Comparison of ENCODE assay signal across 26 mouse cellular contexts in genomic region chr5:143666015-143666414, GRCm38 (mm10). TPM values are rescaled to one million over a fixed set of nuclear protein-coding genes. Genes with fewer than 3 reads are reported as not detected.
A peak's percentile ranks its signal among the peaks of the same experiment; 100 is the strongest.
DNase-seq lines count a peak whose midpoint lies in the region; ATAC-seq and TF ChIP-seq lines count a peak whose summit lies in the region.
"Had no signal": no experiment of that assay in that cellular context is flagged by ENCODE, and none has a peak within 500 bp of the region (broad histone marks: within the 10 kb centered on the region; RNA-seq: fewer than 3 reads in every experiment).

No protein-coding gene starts in this region.

- no peak for DNase-seq in MEL (ENCODE audit: low read depth, low spot score)
- no peak for DNase-seq in liver, embryonic 13.5 days
- no peak for DNase-seq in right cerebral cortex, postnatal 4 days
- no peak for DNase-seq in hindbrain, embryonic 11.5 days (ENCODE audit: low spot score)
- DNase-seq in forebrain, embryonic 11.5 days (ENCODE audit: low spot score) = no peak
- DNase-seq: adrenal gland, adult 2 months; adrenal gland, postnatal 36 days; cerebellum, adult 8-10 months; cerebellum, postnatal 25 days; forebrain, postnatal 0 days; kidney, adult 11 months; kidney, postnatal 25 days; lung, adult 18-20 months; thymus, postnatal 14 days had no signal

- H3K27me3 ChIP-seq in MEL (ENCODE audit: control insufficient read depth in 1 of 2, insufficient read depth in 2 of 2, low read length in 2 of 2) = no peaks in the 10 kb centered on the region
- no peaks in the 10 kb centered on the region for H3K27me3 ChIP-seq in liver, embryonic 13.5 days
- H3K27me3 ChIP-seq in hindbrain, embryonic 11.5 days (ENCODE audit: control insufficient read depth, insufficient read depth, low read length) = no peaks in the 10 kb centered on the region
- H3K27me3 ChIP-seq in forebrain, embryonic 11.5 days (ENCODE audit: control insufficient read depth, insufficient read depth, low read length) = no peaks in the 10 kb centered on the region
- H3K27me3 ChIP-seq: heart, embryonic 15.5 days; hindbrain, embryonic 15.5 days; kidney, embryonic 15.5 days; limb, embryonic 12.5 days; midbrain, embryonic 12.5 days had no signal

- no peak for TF ChIP-seq POLR2A in MEL (IDR thresholded peaks at IDR 0.05; ENCODE audit: control insufficient read depth in 1 of 2, insufficient read depth in 1 of 2, low read depth in 1 of 2, low read length in 2 of 2, poor library complexity in 1 of 2)

- TF ChIP-seq CTCF in MEL (IDR thresholded peaks at IDR 0.05 in 2 of 3, conservative IDR thresholded peaks at IDR 0.05 in 1 of 3; ENCODE audit: control insufficient read depth in 1 of 3, insufficient read depth in 1 of 3, low read depth in 2 of 3, low read length in 3 of 3, poor library complexity in 1 of 3, severe bottlenecking in 1 of 3) = no peak

- H3K79me2 ChIP-seq in MEL (ENCODE audit: control insufficient read depth, insufficient read depth, low read length, poor library complexity) = no peaks in the 10 kb centered on the region; the same call in 1 of the 2 replicates

- ATAC-seq in erythroblast, adult 5-6 weeks (replicated peaks; ENCODE audit: low FRiP score, poor library complexity, severe bottlenecking) = peak; percentile 94
- ATAC-seq in liver, embryonic 13.5 days (ENCODE audit: low read depth) = peak; percentile 88
- ATAC-seq in megakaryocyte progenitor cell, adult 5-6 weeks (replicated peaks; ENCODE audit: poor library complexity) = peak; percentile 78
- ATAC-seq in hindbrain, embryonic 11.5 days (ENCODE audit: low FRiP score) = no peak
- ATAC-seq in forebrain, embryonic 11.5 days (replicated peaks; ENCODE audit: low FRiP score) = no peak
- ATAC-seq: activated CD4-positive, CD25-positive, alpha-beta regulatory T cell, adult 4 months; CD4-positive, CD25-positive, alpha-beta regulatory T cell, adult 4 months; forebrain, postnatal 0 days; inflammation-experienced regulatory T-cells, adult 6 months had no signal

- TF ChIP-seq RAD21 in MEL (IDR thresholded peaks at IDR 0.05; ENCODE audit: low read depth, low read length) = no peak

- 0 out of 2 replicates have a peak overlapping the region, but pooled peaks have one; percentile 4 for H3K4me2 ChIP-seq in liver, embryonic 13.5 days
- no peak overlapping the region for H3K4me2 ChIP-seq in hindbrain, embryonic 11.5 days (replicated peaks; ENCODE audit: low read depth, low read length)
- H3K4me2 ChIP-seq in forebrain, embryonic 11.5 days (ENCODE audit: low read depth, low read length, severe bottlenecking) = no peak overlapping the region
- H3K4me2 ChIP-seq: heart, embryonic 15.5 days; hindbrain, embryonic 15.5 days; kidney, embryonic 15.5 days; limb, embryonic 12.5 days; midbrain, embryonic 12.5 days had no signal

- no peak overlapping the region for H3K27ac ChIP-seq in MEL (ENCODE audit: control insufficient read depth, low read depth, low read length)
- H3K27ac ChIP-seq in liver, embryonic 13.5 days = peak overlapping the region; percentile 82
- H3K27ac ChIP-seq in hindbrain, embryonic 11.5 days (ENCODE audit: low read depth, low read length) = no peak overlapping the region
- no peak overlapping the region for H3K27ac ChIP-seq in forebrain, embryonic 11.5 days (ENCODE audit: low read depth, low read length)
- H3K27ac ChIP-seq: forebrain, embryonic 10.5 days; heart, embryonic 10.5 days; hindbrain, embryonic 15.5 days; kidney, embryonic 15.5 days; limb, embryonic 12.5 days; midbrain, embryonic 12.5 days had no signal

- no peaks in the 10 kb centered on the region for H3K9me3 ChIP-seq in MEL (replicated peaks; ENCODE audit: insufficient read depth, low read length)
- no peaks in the 10 kb centered on the region for H3K9me3 ChIP-seq in liver, embryonic 13.5 days (replicated peaks)
- H3K9me3 ChIP-seq in hindbrain, embryonic 11.5 days (ENCODE audit: control insufficient read depth, low read length) = no peaks in the 10 kb centered on the region
- no peaks in the 10 kb centered on the region for H3K9me3 ChIP-seq in forebrain, embryonic 11.5 days (ENCODE audit: control insufficient read depth, low read length)
- H3K9me3 ChIP-seq: forebrain, embryonic 10.5 days; heart, embryonic 10.5 days; heart, embryonic 15.5 days; hindbrain, embryonic 15.5 days; kidney, embryonic 15.5 days; limb, embryonic 12.5 days; midbrain, embryonic 12.5 days had no signal

- 25% methylated on average over 1 of the region's 1 CpGs for WGBS in liver, embryonic 13.5 days (ENCODE audit: insufficient replicate concordance)
- 100% methylated on average over 1 of the region's 1 CpGs for WGBS in hindbrain, embryonic 11.5 days
- WGBS in forebrain, embryonic 11.5 days = 100% methylated on average over 1 of the region's 1 CpGs

- H3K4me1 ChIP-seq in MEL (ENCODE audit: control insufficient read depth in 1 of 2, insufficient read depth in 2 of 2, low read length in 2 of 2) = peaks cover 2 to 3% of the 10 kb centered on the region in 2 experiments; a peak in 1 of 4 replicates
- H3K4me1 ChIP-seq in liver, embryonic 13.5 days (replicated peaks) = peaks cover 85% of the 10 kb centered on the region
- H3K4me1 ChIP-seq in hindbrain, embryonic 11.5 days (replicated peaks; ENCODE audit: control insufficient read depth, insufficient read depth, low read length) = no peaks in the 10 kb centered on the region
- H3K4me1 ChIP-seq in forebrain, embryonic 11.5 days (replicated peaks; ENCODE audit: control insufficient read depth, insufficient read depth, low read length) = no peaks in the 10 kb centered on the region
- H3K4me1 ChIP-seq: midbrain, embryonic 12.5 days had no signal

- TF ChIP-seq EP300 in MEL (IDR thresholded peaks at IDR 0.05; ENCODE audit: low read depth in 1 of 2, low read length in 2 of 2) = no peak

- no peak overlapping the region for H3K9ac ChIP-seq in MEL (ENCODE audit: control insufficient read depth, low read depth, low read length, poor library complexity, severe bottlenecking)
- H3K9ac ChIP-seq in liver, embryonic 13.5 days = peak overlapping the region; percentile 42; the same call in 1 of the 2 replicates
- H3K9ac ChIP-seq in hindbrain, embryonic 11.5 days (ENCODE audit: low read depth, low read length) = no peak overlapping the region
- H3K9ac ChIP-seq in forebrain, embryonic 11.5 days (ENCODE audit: low read length) = no peak overlapping the region
- H3K9ac ChIP-seq: forebrain, postnatal 0 days; heart, embryonic 15.5 days; hindbrain, embryonic 15.5 days; kidney, embryonic 15.5 days; limb, embryonic 12.5 days; midbrain, embryonic 12.5 days had no signal

- H3K4me3 ChIP-seq in MEL (ENCODE audit: control insufficient read depth in 1 of 2, insufficient read depth in 1 of 2, low read depth in 2 of 2, low read length in 2 of 2) = no peak overlapping the region
- H3K4me3 ChIP-seq in liver, embryonic 13.5 days (replicated peaks) = no peak overlapping the region
- no peak overlapping the region for H3K4me3 ChIP-seq in hindbrain, embryonic 11.5 days (ENCODE audit: low read depth, low read length)
- no peak overlapping the region for H3K4me3 ChIP-seq in forebrain, embryonic 11.5 days (ENCODE audit: low read depth, low read length)
- H3K4me3 ChIP-seq: forebrain, embryonic 10.5 days; heart, embryonic 10.5 days; heart, embryonic 15.5 days; hindbrain, embryonic 15.5 days; kidney, embryonic 15.5 days; limb, embryonic 12.5 days; midbrain, embryonic 12.5 days had no signal

- H3K36me3 ChIP-seq in MEL (ENCODE audit: control insufficient read depth in 1 of 2, insufficient read depth in 2 of 2, low read length in 2 of 2) = 0 out of 4 replicates have a peak, but pooled peaks cover 0 to 2% of the 10 kb centered on the region in 2 experiments
- no peaks in the 10 kb centered on the region; the same call in 1 of the 2 replicates for H3K36me3 ChIP-seq in liver, embryonic 13.5 days
- H3K36me3 ChIP-seq in hindbrain, embryonic 11.5 days (ENCODE audit: control insufficient read depth, insufficient read depth, low read length) = no peaks in the 10 kb centered on the region
- H3K36me3 ChIP-seq in forebrain, embryonic 11.5 days (ENCODE audit: control insufficient read depth, insufficient read depth, low read length) = no peaks in the 10 kb centered on the region
- H3K36me3 ChIP-seq: forebrain, embryonic 10.5 days; heart, embryonic 10.5 days; heart, embryonic 15.5 days; hindbrain, embryonic 15.5 days; kidney, embryonic 15.5 days; limb, embryonic 12.5 days; midbrain, embryonic 12.5 days had no signal

TF ChIP-seq in MEL, 35 proteins besides CTCF, POLR2A, EP300 and RAD21:
- TF ChIP-seq GATA1 (IDR thresholded peaks at IDR 0.05; ENCODE audit: low read depth, low read length) = 0 out of 2 replicates have a peak, but pooled peaks have one; percentile 9
- TF ChIP-seq MYC (IDR thresholded peaks at IDR 0.05; ENCODE audit: low read depth, low read length) = 0 out of 2 replicates have a peak, but pooled peaks have one; percentile 31
- no peak for TF ChIP-seq JUND (IDR thresholded peaks at IDR 0.05; ENCODE audit: low read depth, low read length)

RNA-seq across cellular contexts. Expression of gene Cyth3, which starts 43.8 kb away (rescaled TPM):
- total RNA-seq in MEL (2012; rRNA removed) = 32.8 and 41.1 TPM in 2 replicates
- 10 to 100 TPM in 1 of 2 experiments, not detected in 1; 44.9 TPM for polyA plus RNA-seq in MEL (2012; ENCODE audit: insufficient read depth in 1 of 2, insufficient read length in 2 of 2, low read depth in 1 of 2, low replicate concordance in 2 of 2, missing spikeins in 1 of 2)
- 105 and 106 TPM in 2 replicates for total RNA-seq in erythroblast, adult 5-6 weeks (2015; ENCODE audit: low replicate concordance)
- total RNA-seq in erythroblast, adult 5-6 weeks (2017; ENCODE audit: low replicate concordance) = 145 and 205 TPM in 2 replicates
- polyA plus RNA-seq in liver, embryonic 13.5 days (2015; fragmentation: Nextera tagmentation; extraction: Ambion mirVana) = 35.0 and 42.2 TPM in 2 replicates
- total RNA-seq in megakaryocyte progenitor cell, adult 5-6 weeks (2015) = 10.4 and 15.7 TPM in 2 replicates
- total RNA-seq in megakaryocyte progenitor cell, adult 5-6 weeks (2017) = 8.8 and 17.4 TPM in 2 replicates
- 30.3 and 33.4 TPM in 2 replicates for polyA plus RNA-seq in hindbrain, embryonic 11.5 days (2014; fragmentation: Nextera tagmentation; extraction: Ambion mirVana)
- 27.8 and 29.4 TPM in 2 replicates for polyA plus RNA-seq in forebrain, embryonic 11.5 days (2014; fragmentation: Nextera tagmentation; extraction: Ambion mirVana)

Comparison
In these comparisons a context has a peak if more than half of its experiments do, and no peak if none do; other contexts are left out.
1. ATAC-seq: peak in erythroblast, adult 5-6 weeks (single experiment), liver, embryonic 13.5 days (single experiment) and megakaryocyte progenitor cell, adult 5-6 weeks (single experiment); none in hindbrain, embryonic 11.5 days (single experiment) and forebrain, embryonic 11.5 days (single experiment).